Mouse (Mus musculus): ENCODE measurements around the gene Gm49333.

Gm49333 gene

GRCm38 (mm10) chr16:20611357-20612227 lies at the start of gene Gm49333, which contains the start of the genes Eef1akmt4 and Alg3:
Gm49333 (plus strand) TSS chr16:20611610.
Eef1akmt4 (plus strand) TSS chr16:20611593.
Alg3 (minus strand) TSS chr16:20611735.
- CTCF ChIA-PET = interaction anchor here (0.7 to 1.7 kb wide), 2 partner anchors 9 to 105 kb away, joined by 4 to 11 read pairs; partner anchors contain the start of gene Camk2n2

- CTCF ChIA-PET = no interaction called here
These were observed 46.3 kb upstream of the Gm49333 start for GRCm38 (mm10) chr16:20565075-20565474.

- CTCF ChIA-PET = no interaction called here
These were observed 22.0 kb upstream of the Gm49333 start, which contains the start of gene Vwa5b2 for GRCm38 (mm10) chr16:20589366-20589938. Vwa5b2 (plus strand) TSS chr16:20589471.

- CTCF ChIA-PET = no interaction called here
These were observed 21.3 kb upstream of the Gm49333 start for GRCm38 (mm10) chr16:20589939-20590679.

GRCm38 (mm10) chr16:20590680-20591038 lies 20.8 kb upstream of the Gm49333 start:
- CTCF ChIA-PET = no interaction called here

- CTCF ChIA-PET = no interaction called here
These were observed 20.2 kb upstream of the Gm49333 start for GRCm38 (mm10) chr16:20591076-20591705.

GRCm38 (mm10) chr16:20595060-20595673 lies 16.2 kb upstream of the Gm49333 start:
- CTCF ChIA-PET = no interaction called here

- CTCF ChIA-PET = no interaction called here
These were observed 15.7 kb upstream of the Gm49333 start for GRCm38 (mm10) chr16:20595737-20596136.

- CTCF ChIA-PET = no interaction called here
These were observed 14.5 kb upstream of the Gm49333 start for GRCm38 (mm10) chr16:20596687-20597441.

GRCm38 (mm10) chr16:20600511-20600910 lies 10.9 kb upstream of the Gm49333 start:
- CTCF ChIA-PET = no interaction called here

GRCm38 (mm10) chr16:20604705-20605104 lies 6.7 kb upstream of the Gm49333 start:
- CTCF ChIA-PET = no interaction called here

GRCm38 (mm10) chr16:20610501-20611356 lies 681 bp upstream of the Gm49333 start:
- CTCF ChIA-PET = interaction anchor here (0.5 to 1.7 kb wide), 2 partner anchors 10 to 93 kb away, joined by 11 read pairs; partner anchors contain the start of gene Camk2n2

GRCm38 (mm10) chr16:20619541-20620398 lies 8.4 kb downstream of the Gm49333 start:
- CTCF ChIA-PET = interaction anchor here (2.4 kb wide), 1 partner anchor 9 kb away, joined by 11 read pairs; the partner anchor contains the start of genes Eef1akmt4 and Gm49333

- CTCF ChIA-PET = interaction anchor here (2.4 kb wide), 1 partner anchor 10 kb away, joined by 11 read pairs; the partner anchor contains the start of genes Eef1akmt4 and Gm49333
These were observed 9.0 kb downstream of the Gm49333 start for GRCm38 (mm10) chr16:20620399-20620735.

- CTCF ChIA-PET = interaction anchor here (2.4 kb wide), 1 partner anchor 10 kb away, joined by 11 read pairs; the partner anchor contains the start of genes Eef1akmt4 and Gm49333
These were observed 9.4 kb downstream of the Gm49333 start for GRCm38 (mm10) chr16:20620751-20621190.

GRCm38 (mm10) chr16:20621191-20621990 lies 10.0 kb downstream of the Gm49333 start, which contains the start of gene Camk2n2:
Camk2n2 (minus strand) TSS chr16:20621287.
- CTCF ChIA-PET = interaction anchor here (2.4 kb wide), 1 partner anchor 11 kb away, joined by 11 read pairs; the partner anchor contains the start of genes Eef1akmt4 and Gm49333

GRCm38 (mm10) chr16:20621991-20622685 lies 10.7 kb downstream of the Gm49333 start:
- CTCF ChIA-PET = no interaction called here

Data from spleen, embryonic (tissue).